Mouse (Mus musculus) CD4-positive, CD25-positive, alpha-beta regulatory T cell, adult 2 months (primary cell): ENCODE results near the gene Stat4.
A peak's percentile ranks its signal among the peaks of the same experiment; 100 is the strongest.

Experiments used
- DNase-seq: peaks from one replicate; pipeline ENCODE4 v3.0.0-alpha.2; 2012; ENCODE audit warnings: low read depth, low spot score

Gene Stat4

GRCm38 (mm10) chr1:51986848-51987247 lies at the start of gene Stat4:
Gene Stat4, plus strand, starts transcription at chr1:51987148.
- DNase-seq = no peak

- DNase-seq = no peak
Measured at GRCm38 (mm10) chr1:51938357-51938756, 48.6 kb upstream of the Stat4 start.

DNA sequence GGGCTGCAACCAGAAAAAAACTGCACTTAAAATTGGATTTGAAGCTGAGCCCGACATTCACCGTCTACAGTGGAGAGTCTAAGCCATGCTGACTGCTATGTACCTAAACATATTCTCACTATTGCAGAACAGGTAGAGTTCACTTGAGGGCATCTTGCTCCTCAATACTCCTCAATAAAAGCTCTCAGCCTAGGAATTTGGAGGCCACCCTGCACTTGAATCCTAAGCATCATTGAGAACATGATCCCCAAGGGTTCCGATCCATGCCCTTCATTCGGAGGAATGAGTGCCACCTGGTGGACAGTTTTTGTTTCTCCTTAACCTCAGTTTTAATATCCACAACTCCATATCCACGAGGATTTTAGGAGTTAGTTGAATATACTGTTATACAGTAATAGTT lies 42.2 kb upstream of the Stat4 start:
- DNase-seq = peak; percentile 63

DNA sequence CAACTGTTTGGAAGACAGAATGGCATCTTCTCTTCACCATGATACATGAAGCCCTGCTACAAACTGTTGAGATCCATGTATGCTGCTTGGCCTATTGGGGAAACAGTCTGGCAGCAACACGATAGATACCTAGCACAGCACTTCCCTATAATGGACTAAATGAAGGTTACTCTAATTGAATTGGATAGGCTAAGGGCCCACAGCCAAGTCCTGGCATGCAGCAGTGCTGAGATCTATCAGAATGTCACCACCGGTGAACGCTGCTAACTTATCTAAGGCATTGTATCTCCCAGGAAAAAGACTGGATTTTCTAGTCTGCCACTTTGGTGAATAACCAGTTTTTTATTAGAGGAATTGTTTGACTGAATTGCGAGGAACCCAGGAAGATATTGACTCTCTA lies 39.8 kb upstream of the Stat4 start:
- no peak for DNase-seq

DNA sequence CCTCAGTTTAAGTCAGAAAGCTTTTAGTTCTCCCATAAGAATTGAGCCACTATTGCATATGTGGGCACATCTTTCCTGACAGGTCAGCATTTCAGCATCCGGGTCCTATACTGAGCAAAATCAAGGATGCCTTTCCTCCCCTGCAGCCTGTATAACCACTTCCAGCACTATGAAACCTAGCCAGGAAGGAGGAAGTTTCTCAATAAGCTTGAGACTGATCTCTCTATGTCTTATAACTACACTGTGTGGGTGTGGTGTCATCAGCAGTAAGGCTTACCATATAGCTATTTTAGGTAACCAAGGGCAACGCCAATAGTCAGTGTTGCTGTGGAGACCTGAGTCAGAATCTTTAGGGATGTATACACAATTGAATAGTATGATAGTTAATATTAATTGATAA lies 22.3 kb upstream of the Stat4 start:
- no peak for DNase-seq

DNA sequence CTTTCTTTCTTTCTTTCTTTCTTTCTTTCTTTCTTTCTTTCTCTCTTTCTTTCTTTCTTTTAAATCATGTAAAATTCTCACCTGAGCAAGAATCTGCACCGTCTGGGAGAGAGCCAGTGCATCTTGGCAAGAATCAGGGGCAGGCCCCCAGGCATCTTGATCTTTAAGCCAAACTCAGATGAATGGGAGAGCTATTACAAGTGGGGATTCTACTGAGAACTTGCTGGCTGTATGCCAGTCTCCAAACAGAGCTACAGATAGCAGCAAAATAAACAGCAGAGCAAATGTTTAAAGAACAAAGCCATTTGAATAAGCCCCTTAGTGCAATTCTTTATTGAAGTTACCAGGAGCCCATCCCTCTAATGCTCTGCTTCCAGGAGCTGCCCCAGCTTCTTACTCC lies 18.0 kb upstream of the Stat4 start:
- DNase-seq = no peak

DNA sequence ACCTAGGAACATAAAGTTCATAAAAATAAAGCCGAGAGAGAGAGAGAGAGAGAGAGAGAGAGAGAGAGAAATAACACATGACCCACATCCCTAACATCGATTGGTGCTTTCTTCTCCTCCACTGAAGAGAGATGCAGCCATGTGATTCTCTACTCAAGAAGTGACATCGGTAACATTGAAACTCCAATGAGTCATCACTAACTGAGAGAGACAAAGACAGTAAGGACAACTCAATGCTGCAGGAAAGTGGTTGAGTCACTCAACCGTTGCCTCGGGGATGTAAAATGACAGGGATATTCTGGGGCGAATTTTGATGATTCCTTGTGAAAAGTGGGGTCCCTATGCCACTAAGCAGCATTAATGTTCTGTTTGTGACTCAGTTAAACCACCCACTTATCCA lies 16.8 kb upstream of the Stat4 start:
- no peak for DNase-seq

DNA sequence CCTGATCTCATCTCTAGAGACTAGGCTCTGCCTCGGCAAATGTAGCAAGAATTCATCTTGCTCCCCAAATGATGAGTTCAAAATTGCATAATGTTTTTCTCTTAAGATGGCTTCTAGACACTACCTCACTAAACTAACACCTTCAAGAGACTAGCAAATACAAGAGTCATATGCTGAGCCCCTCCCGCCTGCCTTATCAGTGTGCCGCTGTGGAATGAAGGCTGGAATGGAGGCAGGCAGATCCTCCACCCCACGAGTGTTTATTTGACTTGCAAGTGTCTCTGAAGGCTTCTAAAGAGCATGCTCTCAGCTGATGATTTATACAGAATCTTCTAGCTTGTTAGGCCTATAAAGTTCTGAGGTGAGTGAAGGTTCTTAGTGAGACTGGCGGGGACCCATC lies 11.4 kb upstream of the Stat4 start:
- no peak for DNase-seq

DNA sequence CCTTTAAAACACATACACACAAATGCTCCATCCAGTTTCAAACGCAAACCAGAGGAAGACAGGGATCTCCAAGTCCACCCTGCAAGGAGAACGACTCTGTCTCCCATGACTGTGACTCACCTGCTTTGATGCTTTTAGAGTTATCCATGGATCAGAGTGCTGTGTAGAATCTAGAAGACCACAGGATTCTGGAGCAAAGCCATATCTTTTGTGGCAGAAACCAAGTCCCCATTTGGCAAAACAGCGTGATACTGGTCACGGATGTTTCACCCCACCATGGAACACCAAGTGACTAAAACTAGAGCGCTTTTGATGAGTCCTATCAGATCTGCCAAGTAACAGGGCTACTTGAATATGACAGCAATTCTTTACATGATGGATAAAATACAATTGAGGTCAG lies 7.9 kb upstream of the Stat4 start:
- DNase-seq = no peak

GRCm38 (mm10) chr1:51991983-51992609 lies 5.1 kb downstream of the Stat4 start:
- no peak for DNase-seq

DNA sequence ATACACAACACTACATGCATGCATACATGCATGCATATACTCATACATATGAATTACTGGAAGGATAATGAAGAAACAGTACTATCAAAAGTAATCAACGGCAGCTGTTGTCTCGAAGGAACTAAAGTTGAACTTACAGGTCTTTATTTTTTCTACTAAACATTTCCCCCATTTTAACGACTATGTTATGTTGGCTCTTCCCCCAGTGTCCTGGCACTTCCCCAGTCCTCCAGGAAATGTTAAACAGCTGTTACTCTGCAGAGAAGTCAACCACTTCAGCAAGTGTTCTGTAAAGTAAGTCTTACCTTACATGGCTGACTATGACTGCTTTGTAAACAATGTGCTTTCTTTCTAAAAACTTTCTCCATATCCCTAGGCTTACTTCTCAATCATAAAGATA lies 9.1 kb downstream of the Stat4 start:
- DNase-seq = no peak

GRCm38 (mm10) chr1:51996751-51997659 lies 10.1 kb downstream of the Stat4 start:
- peak; percentile 32 for DNase-seq

GRCm38 (mm10) chr1:51998542-51998941 lies 11.6 kb downstream of the Stat4 start:
- DNase-seq = peak; percentile 70

DNA sequence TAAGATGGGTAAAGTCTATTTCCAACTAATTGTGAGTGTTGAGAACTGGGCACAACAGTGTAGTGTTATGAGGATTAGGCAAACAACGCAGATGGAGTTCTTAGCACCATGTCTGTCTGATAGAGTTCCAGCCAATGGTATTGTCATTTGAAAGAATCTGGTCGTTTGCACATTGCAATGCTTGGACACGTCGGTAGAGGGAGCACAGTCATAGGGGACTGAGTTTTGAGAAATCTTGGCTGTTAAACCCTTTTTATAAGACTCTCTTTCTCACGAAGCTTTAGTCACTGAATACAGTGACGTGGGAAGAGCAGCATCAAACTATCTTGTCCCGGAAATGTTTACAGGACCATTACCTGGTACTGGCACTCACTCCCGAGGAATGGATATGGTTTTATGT lies 17.1 kb downstream of the Stat4 start:
- peak; percentile 91 for DNase-seq

GRCm38 (mm10) chr1:52008443-52008842 lies 21.5 kb downstream of the Stat4 start:
- DNase-seq = peak; percentile 86

- peak; percentile 48 for DNase-seq
Measured at GRCm38 (mm10) chr1:52008947-52009346, 22.0 kb downstream of the Stat4 start.

GRCm38 (mm10) chr1:52010741-52011140 lies 23.8 kb downstream of the Stat4 start:
- peak; percentile 54 for DNase-seq

GRCm38 (mm10) chr1:52011227-52011626 lies 24.3 kb downstream of the Stat4 start:
- DNase-seq = peak; percentile 81

DNA sequence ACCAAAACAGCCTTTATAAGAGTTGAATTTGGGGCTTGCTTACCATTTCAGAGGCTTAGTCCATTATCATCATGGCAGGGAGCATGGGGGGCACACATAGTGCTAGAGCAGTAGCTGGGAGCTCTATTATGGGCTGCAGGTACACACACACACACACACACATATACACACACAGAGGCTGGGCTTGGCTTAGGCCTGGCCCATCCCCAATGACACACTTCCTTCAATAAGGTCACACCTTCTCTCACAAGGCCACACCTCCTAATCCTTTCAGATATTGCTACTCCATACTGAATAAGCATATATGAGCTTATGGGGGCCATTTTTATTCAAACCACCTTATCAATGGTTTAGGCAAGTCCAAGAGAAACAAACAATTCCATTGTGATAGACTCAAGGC lies 25.3 kb downstream of the Stat4 start:
- DNase-seq = peak; percentile 47

GRCm38 (mm10) chr1:52012757-52013156 lies 25.8 kb downstream of the Stat4 start:
- no peak for DNase-seq

- peak; percentile 75 for DNase-seq
Measured at GRCm38 (mm10) chr1:52019621-52020020, 32.7 kb downstream of the Stat4 start.

DNA sequence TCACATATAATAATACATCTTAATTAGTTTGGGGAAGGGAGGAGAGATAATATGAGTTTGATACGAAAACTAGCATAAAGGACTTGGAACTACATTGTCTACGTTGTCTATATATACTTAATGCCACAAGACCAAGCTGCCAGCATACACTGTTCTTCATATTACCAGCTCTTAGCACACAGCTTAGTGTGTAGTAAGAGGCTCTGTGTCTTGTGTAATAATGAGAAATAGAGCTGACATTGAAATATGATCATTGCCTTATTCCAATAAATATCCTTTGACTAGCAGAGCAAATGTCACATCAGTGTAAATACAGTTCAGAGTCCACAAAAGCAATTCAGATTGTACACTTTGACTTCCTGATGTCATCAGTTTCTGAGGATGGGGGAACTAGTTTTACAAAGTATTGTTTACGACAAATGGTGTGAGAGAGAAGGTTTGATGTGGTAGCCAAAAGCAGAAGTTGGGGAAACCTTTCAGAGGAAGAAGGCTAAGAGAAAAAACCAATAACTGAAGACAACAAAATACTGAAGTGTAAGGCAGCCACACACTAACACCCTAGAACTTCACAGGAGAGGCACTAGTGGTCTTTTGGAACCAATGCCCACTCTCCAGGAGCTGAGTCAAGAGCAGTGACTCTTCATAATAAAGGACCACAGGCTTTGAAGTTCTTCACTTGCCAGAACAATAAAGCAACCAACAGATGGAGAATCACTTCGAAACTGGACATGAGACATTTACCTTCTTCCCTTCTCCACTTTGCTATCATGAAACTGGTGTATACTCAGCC lies 35.2 kb downstream of the Stat4 start:
- peak; percentile 56 for DNase-seq
